Mouse (Mus musculus) left cerebral cortex, postnatal 4 days (tissue): Measurements from ENCODE around the gene Pln. TPM values are rescaled to one million over a fixed set of nuclear protein-coding genes. Genes with fewer than 3 reads are reported as not detected.

Experiments used
- DNase-seq: peaks from one replicate; pipeline ENCODE4 v3.0.0-alpha.2; 2022
- intact Hi-C: fragments of 180-260 bp; cut with DNase I; formaldehyde crosslinking; loops from one replicate; pipeline ENCODE4 v1.15.1; 2025
- total RNA-seq, 2 experiments: library from RNA; stranded (reverse); gene quantifications; 2 replicates each; pipeline ENCODE4 v1.2.3; 2021

Gene Pln
- total RNA-seq, 2 experiments from 2014 or later: 1.3 to 2.2 TPM

DNA sequence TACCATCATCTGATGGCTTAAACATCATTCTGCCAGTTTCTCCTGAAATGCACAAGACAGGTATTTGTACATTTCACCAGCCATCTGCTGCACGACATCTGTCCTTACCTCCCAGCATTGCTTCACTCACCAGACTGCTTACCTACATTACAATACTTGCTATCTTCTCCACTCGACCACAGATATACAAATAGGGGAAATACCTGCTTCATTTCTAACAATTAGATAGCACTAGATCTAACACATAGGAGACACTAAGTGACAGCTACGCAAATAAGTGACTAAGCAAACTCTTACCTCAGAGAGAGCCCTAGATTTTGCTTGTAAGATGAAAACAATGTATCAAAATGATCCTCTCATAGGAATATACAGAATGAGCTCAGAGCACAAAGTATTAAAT is 16.2 kb downstream of the Pln start:
- DNase-seq: no peak
- intact Hi-C loops: no loop called here

GRCm38 (mm10) chr10:53359016-53359415 is 21.5 kb downstream of the Pln start:
- intact Hi-C loops: no loop called here
- no peak for DNase-seq

DNA sequence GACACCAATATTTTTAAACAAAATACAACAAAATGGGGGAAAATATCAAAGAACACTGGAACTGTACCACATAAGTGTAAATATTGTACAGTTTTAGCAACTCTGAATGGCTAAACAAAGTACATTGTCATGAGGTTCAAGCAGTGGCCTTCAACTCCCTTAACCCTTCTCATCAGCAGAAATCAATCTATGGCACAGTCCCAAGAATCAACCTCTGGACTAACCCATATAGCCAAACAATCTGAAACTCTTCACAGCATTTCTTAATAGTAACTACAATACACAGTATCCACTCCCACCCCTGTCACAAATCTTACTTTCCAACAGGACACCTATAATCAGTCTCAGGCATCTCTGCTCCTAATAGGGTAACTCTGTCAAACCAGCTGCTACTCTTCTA is 26.8 kb downstream of the Pln start:
- no peak for DNase-seq

DNA sequence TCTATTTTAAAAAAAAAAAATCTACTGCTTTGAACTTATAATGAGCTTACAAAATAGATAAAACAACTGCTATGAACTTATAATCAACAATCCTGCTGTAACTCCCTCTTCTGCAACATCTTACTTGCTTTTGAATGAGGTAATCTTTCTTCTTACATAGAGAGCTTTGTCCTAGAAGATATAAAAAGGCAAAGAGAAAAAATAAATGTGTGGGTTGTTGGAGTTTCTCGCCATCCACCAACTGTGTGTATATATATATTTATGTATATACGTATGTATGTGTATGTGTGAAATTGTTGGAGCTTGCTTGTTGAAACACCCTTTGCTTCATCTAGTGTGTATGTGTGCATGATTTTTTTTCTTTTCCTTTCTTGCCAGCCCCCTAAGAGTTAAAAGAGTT is 29.8 kb downstream of the Pln start:
- DNase-seq: no peak
- intact Hi-C loops: no loop called here

More for the DNA sequence above, 26.8 kb downstream of the Pln start:
- intact Hi-C loops: no loop called here

GRCm38 (mm10) chr10:53373885-53374578 is 36.6 kb downstream of the Pln start:
- intact Hi-C loops: no loop called here
- no peak for DNase-seq

DNA sequence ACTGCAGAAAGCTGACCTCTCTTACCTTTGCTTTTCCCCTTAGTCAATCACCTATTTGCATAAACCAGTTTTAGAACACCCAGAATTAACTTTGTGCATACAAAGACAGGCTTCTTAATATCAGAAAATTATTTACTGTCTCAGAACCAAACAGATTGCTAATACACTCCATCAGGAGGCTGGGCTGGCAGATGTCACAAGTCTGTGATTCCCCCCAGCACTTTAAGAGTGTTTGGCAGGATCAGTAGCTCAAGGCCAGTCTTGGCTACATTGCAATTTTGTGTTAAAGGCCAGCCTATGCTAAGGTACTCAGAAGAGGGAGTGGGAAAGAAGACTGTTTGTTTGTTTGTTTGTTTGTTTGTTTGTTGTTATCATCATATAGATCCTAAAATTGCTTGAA is 39.6 kb downstream of the Pln start:
- intact Hi-C loops: no loop called here
- DNase-seq: peak; percentile 34

DNA sequence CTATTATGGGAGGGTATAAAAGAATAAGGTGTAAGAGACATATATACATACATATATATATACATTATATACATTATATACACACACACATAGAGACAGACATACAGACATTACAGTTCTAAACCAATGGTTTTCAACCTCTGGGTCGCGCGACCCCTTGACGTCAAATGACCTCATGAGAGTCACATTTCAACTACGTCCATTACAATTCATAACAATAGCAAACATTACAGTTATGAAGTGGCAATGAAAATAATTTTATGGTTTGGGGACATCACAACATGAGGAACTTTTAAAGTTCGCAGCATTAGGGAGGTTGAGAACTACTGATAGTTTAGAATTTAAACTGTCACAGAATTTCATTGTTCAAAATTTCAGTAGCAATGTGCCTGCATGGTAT is 40.8 kb downstream of the Pln start:
- DNase-seq: no peak
- intact Hi-C loops: no loop called here

- intact Hi-C loops: no loop called here
- DNase-seq: peak; percentile 52
Measured at GRCm38 (mm10) chr10:53378981-53379708, 41.7 kb downstream of the Pln start.

DNA sequence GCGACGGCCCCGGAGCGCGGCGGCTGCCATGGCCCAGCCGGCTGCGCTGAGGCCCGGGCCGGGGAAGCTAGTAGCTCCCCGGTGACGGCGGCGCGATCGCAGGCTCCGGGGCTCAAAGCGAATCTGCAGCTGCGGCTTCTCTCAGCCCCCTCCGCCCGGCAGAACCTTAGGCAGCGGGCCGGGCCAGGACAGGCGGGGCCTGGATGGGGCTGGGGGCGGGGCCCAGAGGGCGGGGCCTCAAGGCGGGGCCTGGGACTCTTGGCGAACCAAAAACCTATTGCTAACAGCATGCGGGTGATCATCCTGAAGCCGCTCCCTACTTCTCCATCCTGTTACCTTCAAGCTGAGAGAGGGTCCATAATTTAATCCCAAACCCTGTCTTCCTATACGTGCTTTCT is 42.2 kb downstream of the Pln start, which contains the start of gene Cep85l:
Cep85l (minus strand) TSS at position 239 of the 398 bp plus-strand sequence.
- peak; percentile 93 for DNase-seq
- intact Hi-C loops: no loop called here

DNA sequence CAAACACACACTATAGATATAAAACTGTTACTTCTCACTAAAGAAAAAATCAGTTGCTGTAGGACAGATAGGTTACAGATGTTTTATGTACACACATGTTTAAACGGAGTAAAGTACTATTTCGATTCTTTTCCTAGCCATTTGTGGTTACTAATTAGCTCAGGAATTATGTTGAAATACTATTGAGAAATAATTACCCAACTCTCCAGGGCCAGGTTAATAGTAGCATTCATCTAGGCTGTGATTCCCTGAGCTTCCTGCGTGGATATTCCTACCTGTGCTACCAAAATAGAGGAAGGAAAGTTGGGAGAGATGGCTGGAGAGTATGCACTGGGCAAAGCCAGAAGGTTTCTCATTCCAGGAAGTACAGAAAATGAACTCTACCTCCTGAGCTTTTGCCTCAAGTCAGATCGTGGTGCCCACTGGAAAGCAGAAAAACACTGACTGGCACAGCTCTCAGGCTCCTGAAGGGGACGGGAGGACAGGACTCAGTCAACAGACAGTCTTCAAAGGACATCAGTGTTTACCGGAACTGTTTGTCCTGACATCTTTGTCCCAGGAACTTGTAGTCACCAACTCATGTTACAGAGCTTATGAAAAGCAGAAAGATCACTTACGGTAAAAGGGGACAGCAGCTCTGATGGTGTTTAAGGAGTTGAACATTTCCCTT is 45.4 kb downstream of the Pln start:
- no peak for DNase-seq
- intact Hi-C loops: no loop called here

- intact Hi-C loops: no loop called here
- no peak for DNase-seq
Measured at GRCm38 (mm10) chr10:53384896-53385295, 47.4 kb downstream of the Pln start.

- intact Hi-C loops: no loop called here
Measured at GRCm38 (mm10) chr10:53385438-53385837, 48.0 kb downstream of the Pln start.

DNA sequence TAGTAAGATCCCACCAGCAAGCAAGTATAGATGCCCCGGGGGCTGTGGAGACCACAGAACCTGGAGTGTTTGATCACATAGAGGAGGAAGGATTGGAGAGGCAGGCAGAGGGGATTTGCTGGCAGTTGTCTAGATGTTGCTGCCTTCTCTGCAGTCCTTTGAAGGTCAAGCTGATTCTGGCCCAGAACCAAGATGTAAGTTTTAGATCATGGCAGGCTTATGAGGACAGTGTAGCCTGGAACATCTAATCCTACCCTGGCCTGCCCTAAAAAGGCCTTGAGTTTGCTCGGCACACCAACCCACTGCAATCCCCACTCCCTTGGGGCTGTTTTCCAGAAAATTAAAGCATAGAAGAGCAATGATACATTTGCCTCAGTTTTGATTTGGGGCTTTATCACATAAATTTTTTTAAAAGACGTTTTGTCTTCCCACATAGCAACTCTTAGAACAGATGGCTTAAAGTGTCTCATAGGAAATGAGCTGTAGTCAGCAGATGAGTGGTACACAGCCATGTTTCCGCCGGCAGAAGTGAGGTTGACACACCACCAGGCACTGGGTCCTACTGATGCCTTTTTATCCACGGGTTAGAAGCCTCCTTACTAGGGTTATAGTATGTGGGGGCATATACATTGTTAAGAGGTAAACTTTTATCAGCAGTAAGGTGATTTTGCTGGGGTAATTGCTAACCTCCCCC is 50.9 kb downstream of the Pln start:
- no peak for DNase-seq
- intact Hi-C loops: no loop called here

More at GRCm38 (mm10) chr10:53385438-53385837, 48.0 kb downstream of the Pln start:
- no peak for DNase-seq

DNA sequence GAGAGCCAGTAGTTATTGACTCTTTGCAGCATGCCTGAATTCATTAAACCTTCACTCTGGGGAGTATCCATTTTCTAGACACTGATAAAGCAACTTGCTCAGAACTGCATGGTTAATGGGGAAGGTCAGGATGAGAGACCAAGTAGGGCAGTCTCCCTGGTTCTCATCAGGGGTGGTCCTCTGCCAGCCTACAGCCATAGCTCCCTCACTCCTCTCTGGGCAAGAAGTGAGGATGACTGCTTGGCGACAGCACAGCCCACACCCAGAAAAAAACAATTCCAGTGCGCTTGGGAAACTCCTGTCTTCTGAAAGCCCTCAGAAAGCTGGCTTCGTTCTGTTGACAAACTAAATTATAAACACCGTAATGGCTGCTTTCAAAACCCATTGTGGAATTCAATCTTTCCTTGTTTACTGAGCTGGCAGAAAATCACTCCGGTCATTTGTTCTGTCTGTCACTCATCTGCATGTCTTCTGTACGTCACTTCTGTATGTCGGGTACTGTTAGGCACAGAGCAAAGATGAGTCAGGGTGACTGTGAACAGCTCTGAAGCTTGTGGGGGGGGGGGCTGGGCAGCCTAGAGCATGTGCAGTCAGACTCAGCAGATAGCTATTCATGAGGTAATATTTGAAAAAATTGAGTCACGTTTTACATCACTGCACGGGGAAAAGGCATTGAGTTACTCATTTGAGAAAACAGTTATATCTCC is 57.6 kb downstream of the Pln start:
- no peak for DNase-seq
- intact Hi-C loops: no loop called here

Other genes starting within 250 kb of the Pln start
- gene Cep85l, start 42.3 kb downstream of the Pln start, total RNA-seq: 10 to 100 TPM; 20.4 to 20.7 TPM